ENCODE assay signal across 8 mouse cellular contexts in genomic region chr19:36832951-36833787, GRCm38 (mm10). TPM values are rescaled to one million over a fixed set of nuclear protein-coding genes. Genes with fewer than 3 reads are reported as not detected.
DNase-seq lines count a peak whose midpoint lies in the region; ATAC-seq and TF ChIP-seq lines count a peak whose summit lies in the region.

No protein-coding gene starts in this region.

- H3K27ac ChIP-seq in hindbrain, postnatal 0 days = peak overlapping the region; percentile 97
- peak overlapping the region; percentile 98 for H3K27ac ChIP-seq in liver, embryonic 12.5 days

- no peaks in the 10 kb centered on the region for H3K9me3 ChIP-seq in hindbrain, postnatal 0 days (ENCODE audit: low read length)
- H3K9me3 ChIP-seq in liver, embryonic 12.5 days (replicated peaks) = no peaks in the 10 kb centered on the region

- peak overlapping the region; percentile 68 for H3K4me3 ChIP-seq in hindbrain, postnatal 0 days (ENCODE audit: low read length)
- peak overlapping the region; percentile 99 for H3K4me3 ChIP-seq in liver, embryonic 12.5 days

- H3K36me3 ChIP-seq in hindbrain, postnatal 0 days (ENCODE audit: insufficient read depth, low read length) = no peaks in the 10 kb centered on the region
- peaks cover 2% of the 10 kb centered on the region; the same call in 1 of the 2 replicates for H3K36me3 ChIP-seq in liver, embryonic 12.5 days

- no peak for TF ChIP-seq CTCF in hindbrain, postnatal 0 days (IDR thresholded peaks at IDR 0.05; ENCODE audit: low read depth)

- peaks cover 13% of the 10 kb centered on the region for H3K4me1 ChIP-seq in hindbrain, postnatal 0 days (ENCODE audit: insufficient read depth, low read length)
- H3K4me1 ChIP-seq in liver, embryonic 12.5 days = peaks cover 23% of the 10 kb centered on the region

- peak overlapping the region; percentile 88 for H3K4me2 ChIP-seq in hindbrain, postnatal 0 days (ENCODE audit: low read depth, low read length)
- peak overlapping the region; percentile 86 for H3K4me2 ChIP-seq in liver, embryonic 12.5 days

- 7% methylated on average over 19 of the region's 19 CpGs for WGBS in hindbrain, postnatal 0 days
- WGBS in liver, embryonic 12.5 days (ENCODE audit: insufficient replicate concordance) = 14% methylated on average over 19 of the region's 19 CpGs

- no peaks in the 10 kb centered on the region for H3K27me3 ChIP-seq in hindbrain, postnatal 0 days (ENCODE audit: insufficient read depth, low read length)
- 0 out of 2 replicates have a peak, but pooled peaks cover 4% of the 10 kb centered on the region for H3K27me3 ChIP-seq in liver, embryonic 12.5 days (replicated peaks)

- H3K9ac ChIP-seq in hindbrain, postnatal 0 days (replicated peaks; ENCODE audit: low read length) = peak overlapping the region; percentile 98
- H3K9ac ChIP-seq in liver, embryonic 12.5 days = peak overlapping the region; percentile 99

- peak; percentile 85 for DNase-seq in ES-CJ7 (ENCODE audit: low read depth, low spot score)
- peak; percentile 35 for DNase-seq in cerebellum, adult 11-12 months
- peak; percentile 60 for DNase-seq in forelimb bud, embryonic 11.5 days (ENCODE audit: low read depth, low spot score)
- DNase-seq in hindbrain, postnatal 0 days (ENCODE audit: low spot score) = peak; percentile 64
- DNase-seq in naive thymus-derived CD4-positive, alpha-beta T cell, adult 2 months (ENCODE audit: low read depth) = peak; percentile 83
- peak; percentile 31 to 68 for DNase-seq in urinary bladder, postnatal 4 days (ENCODE audit: low spot score in 2 of 2)
- DNase-seq in left cerebral cortex, adult 11 months (ENCODE audit: low spot score) = no peak

- ATAC-seq in hindbrain, postnatal 0 days = no peak
- no peak for ATAC-seq in liver, embryonic 12.5 days

RNA-seq across cellular contexts. Expression of gene Tnks2, which starts 0.9 kb away (rescaled TPM):
- total RNA-seq in hindbrain, postnatal 0 days (2014; rRNA removed) = 128 and 138 TPM in 2 replicates
- 26.1 and 28.7 TPM in 2 replicates for polyA plus RNA-seq in hindbrain, postnatal 0 days (2015; fragmentation: Nextera tagmentation; extraction: Ambion mirVana)
- 34.5 and 36.2 TPM in 2 replicates for polyA plus RNA-seq in liver, embryonic 12.5 days (2016; fragmentation: Nextera tagmentation; extraction: Ambion mirVana)
